7 mouse cellular contexts compared by ENCODE assay signal in the genomic region with DNA sequence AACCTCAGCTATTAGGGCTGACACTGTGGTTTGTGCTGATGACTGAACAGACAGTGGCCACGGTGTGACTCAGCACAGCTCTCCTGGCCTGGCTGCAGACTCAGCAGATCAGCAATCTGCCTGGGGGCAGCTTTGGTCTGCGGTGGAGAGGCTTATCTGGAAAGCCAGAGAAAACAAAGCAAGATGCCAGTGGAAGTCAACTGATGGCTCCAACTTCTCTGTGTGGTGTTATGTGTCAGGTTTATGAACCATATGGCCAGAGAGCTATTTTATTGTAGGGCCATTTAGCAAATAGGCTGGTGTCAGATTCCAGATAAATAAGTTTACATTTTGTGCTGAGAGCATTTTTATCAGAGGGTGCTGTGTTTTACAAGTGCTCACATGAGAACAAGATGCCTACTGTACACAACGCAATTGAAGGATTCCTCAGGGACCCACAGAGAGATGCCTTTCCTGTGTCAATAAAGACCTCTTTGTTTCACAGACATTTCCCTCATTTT. TPM values are rescaled to one million over a fixed set of nuclear protein-coding genes. Genes with fewer than 3 reads are reported as not detected.
A peak's percentile ranks its signal among the peaks of the same experiment; 100 is the strongest.
DNase-seq lines count a peak whose midpoint lies in the region; ATAC-seq and TF ChIP-seq lines count a peak whose summit lies in the region.

No protein-coding gene starts in this region.

- no peaks in the 10 kb centered on the region for H3K27me3 ChIP-seq in lung, postnatal 0 days (replicated peaks; ENCODE audit: insufficient read depth, low read length)
- H3K27me3 ChIP-seq in hindbrain, postnatal 0 days (ENCODE audit: insufficient read depth, low read length), result no peaks in the 10 kb centered on the region
- no peaks in the 10 kb centered on the region for H3K27me3 ChIP-seq in midbrain, embryonic 12.5 days

- ATAC-seq in lung, postnatal 0 days, result peak; percentile 46
- ATAC-seq in hindbrain, postnatal 0 days, result peak; percentile 82
- peak; percentile 86 for ATAC-seq in midbrain, embryonic 12.5 days (ENCODE audit: low FRiP score, low read depth)

- TF ChIP-seq CTCF in lung, postnatal 0 days (IDR thresholded peaks at IDR 0.05), result no peak
- TF ChIP-seq CTCF in hindbrain, postnatal 0 days (IDR thresholded peaks at IDR 0.05; ENCODE audit: low read depth), result no peak

- peak; percentile 51 for DNase-seq in lung, postnatal 0 days (ENCODE audit: low spot score)
- DNase-seq in lung, postnatal 25 days (ENCODE audit: low spot score), result no peak
- DNase-seq in c-Kit-positive CD71-positive TER-119-positive erythroid progenitor cells, embryonic 14.5 days (ENCODE audit: low spot score), result peak; percentile 2
- DNase-seq in hindbrain, postnatal 0 days (ENCODE audit: low spot score), result peak; percentile 29
- DNase-seq in thymus, postnatal 36 days, result no peak
- no peak for DNase-seq in natural killer cell, adult 2 months (ENCODE audit: low spot score in 2 of 2)

- H3K36me3 ChIP-seq in lung, postnatal 0 days (ENCODE audit: insufficient read depth, low read length), result no peaks in the 10 kb centered on the region
- no peaks in the 10 kb centered on the region for H3K36me3 ChIP-seq in hindbrain, postnatal 0 days (ENCODE audit: insufficient read depth, low read length)
- no peaks in the 10 kb centered on the region for H3K36me3 ChIP-seq in midbrain, embryonic 12.5 days

- no peaks in the 10 kb centered on the region for H3K9me3 ChIP-seq in lung, postnatal 0 days (ENCODE audit: low read length)
- H3K9me3 ChIP-seq in hindbrain, postnatal 0 days (ENCODE audit: low read length), result no peaks in the 10 kb centered on the region
- no peaks in the 10 kb centered on the region for H3K9me3 ChIP-seq in midbrain, embryonic 12.5 days

- no peak overlapping the region for H3K9ac ChIP-seq in lung, postnatal 0 days (replicated peaks; ENCODE audit: low read depth)
- no peak overlapping the region for H3K9ac ChIP-seq in hindbrain, postnatal 0 days (replicated peaks; ENCODE audit: low read length)
- H3K9ac ChIP-seq in midbrain, embryonic 12.5 days (replicated peaks), result no peak overlapping the region

- H3K27ac ChIP-seq in lung, postnatal 0 days (ENCODE audit: low read length), result 0 out of 2 replicates have a peak overlapping the region, but pooled peaks have one; percentile 6
- H3K27ac ChIP-seq in hindbrain, postnatal 0 days, result no peak overlapping the region
- no peak overlapping the region for H3K27ac ChIP-seq in midbrain, embryonic 12.5 days (replicated peaks)

- TF ChIP-seq EP300 in lung, postnatal 0 days (IDR thresholded peaks at IDR 0.05), result no peak

- H3K4me2 ChIP-seq in lung, postnatal 0 days (replicated peaks; ENCODE audit: low read depth, low read length), result no peak overlapping the region
- H3K4me2 ChIP-seq in hindbrain, postnatal 0 days (ENCODE audit: low read depth, low read length), result no peak overlapping the region
- no peak overlapping the region for H3K4me2 ChIP-seq in midbrain, embryonic 12.5 days (replicated peaks)

- WGBS in lung, postnatal 0 days, result 10% methylated on average over 3 of the region's 3 CpGs
- WGBS in hindbrain, postnatal 0 days, result 14% methylated on average over 3 of the region's 3 CpGs
- WGBS in midbrain, embryonic 12.5 days, result 19% methylated on average over 3 of the region's 3 CpGs

- no peaks in the 10 kb centered on the region for H3K4me1 ChIP-seq in lung, postnatal 0 days (ENCODE audit: insufficient read depth, low read depth, low read length)
- H3K4me1 ChIP-seq in hindbrain, postnatal 0 days (ENCODE audit: insufficient read depth, low read length), result no peaks in the 10 kb centered on the region
- H3K4me1 ChIP-seq in midbrain, embryonic 12.5 days, result peaks cover 4% of the 10 kb centered on the region; the same call in 1 of the 2 replicates

- H3K4me3 ChIP-seq in lung, postnatal 0 days (ENCODE audit: low read depth, low read length), result no peak overlapping the region
- H3K4me3 ChIP-seq in hindbrain, postnatal 0 days (ENCODE audit: low read length), result no peak overlapping the region
- H3K4me3 ChIP-seq in midbrain, embryonic 12.5 days, result no peak overlapping the region

RNA-seq across cellular contexts. Expression of a gene that starts 33.6 kb away (rescaled TPM):
- 19.0 and 22.0 TPM in 2 replicates for polyA plus RNA-seq in lung, postnatal 0 days (2015; fragmentation: Nextera tagmentation; extraction: Ambion mirVana)
- total RNA-seq in hindbrain, postnatal 0 days (2014; rRNA removed), result 10.5 and 12.2 TPM in 2 replicates
- 6.4 and 7.2 TPM in 2 replicates for polyA plus RNA-seq in hindbrain, postnatal 0 days (2015; fragmentation: Nextera tagmentation; extraction: Ambion mirVana)
- 21.3 and 27.3 TPM in 2 replicates for polyA plus RNA-seq in midbrain, embryonic 12.5 days (2016; fragmentation: Nextera tagmentation; extraction: Ambion mirVana)

Comparison
In these comparisons a context has a peak if more than half of its experiments do, and no peak if none do; other contexts are left out.
1. DNase-seq: peak in lung, postnatal 0 days (single experiment), c-Kit-positive CD71-positive TER-119-positive erythroid progenitor cells, embryonic 14.5 days (single experiment) and hindbrain, postnatal 0 days (single experiment); none in lung, postnatal 25 days (single experiment), thymus, postnatal 36 days (0 of 2) and natural killer cell, adult 2 months (0 of 2).
2. Peak in every context shown above with its lines, with median percentiles within 50 percentile points of each other: ATAC-seq.